Mouse (Mus musculus): ENCODE measurements around the gene Cplx3.
A peak's percentile ranks its signal among the peaks of the same experiment; 100 is the strongest.

Gene Cplx3

GRCm38 (mm10) chr9:57606139-57606851, at the start of gene Cplx3:
TSS of gene Cplx3 (minus strand) at chr9:57606281.
- ATAC-seq (ENCODE audit: insufficient number of reproducible peaks, low FRiP score, low TSS enrichment) = no peak

GRCm38 (mm10) chr9:57655749-57656148, 49.7 kb upstream of the Cplx3 start:
- peak; percentile 80 for ATAC-seq (ENCODE audit: insufficient number of reproducible peaks, low FRiP score, low TSS enrichment)

- no peak for ATAC-seq (ENCODE audit: insufficient number of reproducible peaks, low FRiP score, low TSS enrichment)
Observed at GRCm38 (mm10) chr9:57654966-57655365, 48.9 kb upstream of the Cplx3 start.

GRCm38 (mm10) chr9:57653283-57653682, 47.2 kb upstream of the Cplx3 start, which contains the start of gene Csk:
TSS of gene Csk (minus strand) at chr9:57653631.
- ATAC-seq (ENCODE audit: insufficient number of reproducible peaks, low FRiP score, low TSS enrichment) = no peak

- no peak for ATAC-seq (ENCODE audit: insufficient number of reproducible peaks, low FRiP score, low TSS enrichment)
Observed at GRCm38 (mm10) chr9:57652855-57653254, 46.8 kb upstream of the Cplx3 start.

GRCm38 (mm10) chr9:57652351-57652750, 46.3 kb upstream of the Cplx3 start:
- ATAC-seq (ENCODE audit: insufficient number of reproducible peaks, low FRiP score, low TSS enrichment) = no peak

- ATAC-seq (ENCODE audit: insufficient number of reproducible peaks, low FRiP score, low TSS enrichment) = no peak
Observed at GRCm38 (mm10) chr9:57650786-57651311, 44.8 kb upstream of the Cplx3 start.

- ATAC-seq (ENCODE audit: insufficient number of reproducible peaks, low FRiP score, low TSS enrichment) = no peak
Observed at GRCm38 (mm10) chr9:57650130-57650785, 44.2 kb upstream of the Cplx3 start.

- no peak for ATAC-seq (ENCODE audit: insufficient number of reproducible peaks, low FRiP score, low TSS enrichment)
Observed at GRCm38 (mm10) chr9:57647286-57648108, 41.4 kb upstream of the Cplx3 start.

GRCm38 (mm10) chr9:57646551-57647103, 40.5 kb upstream of the Cplx3 start:
- no peak for ATAC-seq (ENCODE audit: insufficient number of reproducible peaks, low FRiP score, low TSS enrichment)

GRCm38 (mm10) chr9:57644944-57645893, 39.1 kb upstream of the Cplx3 start:
- ATAC-seq (ENCODE audit: insufficient number of reproducible peaks, low FRiP score, low TSS enrichment) = peak; percentile 89

GRCm38 (mm10) chr9:57644442-57644943, 38.4 kb upstream of the Cplx3 start:
- ATAC-seq (ENCODE audit: insufficient number of reproducible peaks, low FRiP score, low TSS enrichment) = no peak

GRCm38 (mm10) chr9:57643856-57644180, 37.7 kb upstream of the Cplx3 start:
- ATAC-seq (ENCODE audit: insufficient number of reproducible peaks, low FRiP score, low TSS enrichment) = no peak

- no peak for ATAC-seq (ENCODE audit: insufficient number of reproducible peaks, low FRiP score, low TSS enrichment)
Observed at GRCm38 (mm10) chr9:57643169-57643855, 37.2 kb upstream of the Cplx3 start.

GRCm38 (mm10) chr9:57641775-57642550, 35.9 kb upstream of the Cplx3 start:
- ATAC-seq (ENCODE audit: insufficient number of reproducible peaks, low FRiP score, low TSS enrichment) = no peak

GRCm38 (mm10) chr9:57641022-57641421, 34.9 kb upstream of the Cplx3 start:
- no peak for ATAC-seq (ENCODE audit: insufficient number of reproducible peaks, low FRiP score, low TSS enrichment)

- ATAC-seq (ENCODE audit: insufficient number of reproducible peaks, low FRiP score, low TSS enrichment) = no peak
Observed at GRCm38 (mm10) chr9:57640384-57640783, 34.3 kb upstream of the Cplx3 start.
